Mouse (Mus musculus) spleen, adult 18-20 months (tissue): ENCODE measurements around the gene Gm37419.
A peak's percentile ranks its signal among the peaks of the same experiment; 100 is the strongest.

ENCODE experiments used
- DNase-seq, 2 experiments: peaks; one replicate each; pipeline ENCODE4 v3.0.0; 2022; ENCODE audit warnings: mixed read lengths in 2 of 2

Gene Gm37419

GRCm38 (mm10) chr16:23988466-23989208 is at the start of gene Gm37419, which contains the start of gene Bcl6:
Gene Gm37419, plus strand, starts transcription at chr16:23988482.
Gene Bcl6, minus strand, starts transcription at chr16:23988852.
- DNase-seq, result peak; percentile 71 to 80

DNA sequence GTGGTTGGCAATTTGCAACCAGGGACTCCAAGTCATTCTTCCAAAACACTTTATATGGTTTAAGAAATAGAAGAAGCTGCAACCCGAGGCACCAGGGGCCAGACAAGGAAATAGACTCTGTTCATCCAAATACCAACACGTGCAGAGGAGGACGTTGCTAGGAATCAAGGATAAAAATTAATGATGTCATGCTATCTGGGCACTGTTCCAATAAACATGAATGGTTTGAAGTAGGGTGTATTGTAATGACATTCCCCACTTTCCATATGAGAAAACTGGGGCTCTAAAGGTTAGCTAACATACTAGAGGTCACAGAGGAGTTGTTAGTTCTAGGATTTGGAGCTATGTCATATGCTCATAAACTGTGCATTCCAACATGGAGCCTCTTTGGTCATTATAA is 43.5 kb upstream of the Gm37419 start:
- no peak for DNase-seq

DNA sequence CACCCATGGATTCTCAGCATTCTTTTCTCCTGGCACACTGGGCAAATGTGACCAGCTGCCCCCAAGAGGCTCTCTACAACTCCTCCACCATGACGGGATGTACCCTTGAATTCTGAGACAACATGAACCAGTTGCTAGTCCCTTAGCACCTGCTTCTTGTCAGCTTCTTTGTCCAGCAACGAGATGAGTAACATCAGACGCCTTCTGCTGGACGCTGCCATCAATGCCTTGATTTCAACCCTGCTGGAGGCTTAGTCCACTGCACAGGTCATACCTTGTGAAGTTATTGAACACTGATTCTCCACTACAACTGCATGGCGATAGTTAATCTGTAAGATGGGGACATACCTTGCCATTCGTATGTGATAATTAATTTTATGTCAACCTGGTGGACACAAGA is 40.6 kb upstream of the Gm37419 start:
- DNase-seq, result no peak

GRCm38 (mm10) chr16:23952101-23952727 is 36.1 kb upstream of the Gm37419 start:
- no peak for DNase-seq

DNA sequence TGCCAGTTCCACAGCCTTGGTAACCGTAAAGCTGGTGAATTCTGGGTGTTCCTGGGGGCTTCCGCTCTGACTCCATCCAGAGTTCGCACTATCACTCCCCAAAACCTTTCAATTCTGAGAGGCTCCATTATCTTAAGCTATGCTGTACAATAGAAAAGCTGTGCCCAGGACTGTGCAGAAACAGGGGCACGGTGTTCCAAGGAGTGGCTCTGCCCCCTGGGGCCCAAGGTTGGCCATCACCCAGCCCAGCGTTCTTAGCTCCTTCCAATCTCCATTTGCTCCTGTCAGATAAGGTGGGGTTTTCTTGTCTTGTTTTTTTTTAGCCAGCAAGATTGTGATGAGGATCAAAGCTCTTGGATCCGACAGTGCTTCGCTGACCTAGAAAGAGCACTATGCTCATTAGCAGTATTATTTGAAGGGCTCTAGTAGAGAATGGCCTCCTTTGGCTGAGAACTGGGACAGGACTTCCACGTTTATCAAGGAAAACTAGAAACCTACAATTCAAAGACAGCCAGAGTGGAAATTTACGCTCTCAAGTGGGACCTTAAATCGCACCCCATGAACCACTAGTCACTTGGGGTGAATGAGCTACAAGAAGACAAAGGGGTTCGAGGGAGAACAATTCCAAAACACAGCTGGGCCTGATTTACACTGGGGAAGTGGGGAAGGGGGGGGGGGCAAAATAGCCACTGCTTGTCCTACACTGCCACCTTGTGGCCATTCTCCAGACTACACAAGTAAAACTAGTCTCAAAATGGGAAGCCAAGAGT is 34.9 kb upstream of the Gm37419 start:
- DNase-seq, result peak in 1 of 2 experiments; percentile 43

DNA sequence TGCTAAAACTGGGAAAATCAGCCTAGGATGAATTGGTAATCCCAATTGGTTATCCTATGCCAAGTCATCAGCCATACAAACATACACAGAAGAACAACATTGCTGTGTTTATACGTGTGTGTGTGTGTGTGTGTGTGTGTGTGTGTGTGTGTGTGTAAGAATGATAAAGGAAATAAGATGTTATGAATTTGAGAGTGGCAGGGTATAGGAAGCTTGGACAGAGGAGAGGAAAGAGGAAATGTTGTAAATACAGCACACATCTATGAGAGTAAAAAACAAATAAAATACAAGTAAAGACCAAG is 34.4 kb upstream of the Gm37419 start:
- DNase-seq, result no peak

- DNase-seq, result no peak
Measured at GRCm38 (mm10) chr16:23958938-23959337, 29.3 kb upstream of the Gm37419 start.

- no peak for DNase-seq
Measured at GRCm38 (mm10) chr16:23962401-23962800, 25.9 kb upstream of the Gm37419 start.

DNA sequence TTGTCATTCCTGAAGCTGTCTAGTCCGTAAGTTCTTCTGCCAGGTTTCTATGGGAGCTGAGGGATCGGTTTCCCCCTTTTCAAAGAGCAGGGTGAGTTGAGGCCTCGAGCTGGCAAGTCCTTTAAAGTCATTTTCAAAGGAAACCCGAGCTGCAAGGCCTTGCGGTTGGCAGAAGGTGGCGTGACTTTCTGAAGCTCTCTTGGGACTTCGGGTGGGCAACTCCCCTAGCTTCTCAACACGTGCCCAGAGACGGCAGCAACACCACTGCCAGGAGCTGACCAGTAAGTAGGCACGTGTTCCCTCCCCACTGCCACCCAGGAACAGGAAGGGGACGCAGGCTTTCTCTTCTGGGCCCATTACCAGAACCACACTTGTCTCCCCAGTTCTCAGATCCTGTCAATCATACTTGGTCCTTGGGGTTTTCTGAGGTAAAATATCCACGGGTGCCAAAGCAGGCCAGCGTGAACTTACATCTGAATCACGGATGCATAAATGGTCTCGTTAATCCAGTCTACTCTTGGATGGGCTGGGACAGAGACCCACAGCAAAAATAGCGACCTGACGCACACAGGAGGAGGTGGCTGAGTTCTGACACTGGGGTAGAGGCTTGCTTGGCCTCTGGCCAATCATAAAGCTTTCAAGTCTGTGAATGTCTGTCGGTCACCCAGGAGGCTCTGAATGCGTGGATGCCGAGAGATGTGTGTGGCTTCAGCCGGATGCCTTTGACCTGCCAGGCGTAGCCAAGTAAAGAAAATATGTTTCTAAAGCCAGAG is 24.2 kb upstream of the Gm37419 start:
- DNase-seq, result no peak

DNA sequence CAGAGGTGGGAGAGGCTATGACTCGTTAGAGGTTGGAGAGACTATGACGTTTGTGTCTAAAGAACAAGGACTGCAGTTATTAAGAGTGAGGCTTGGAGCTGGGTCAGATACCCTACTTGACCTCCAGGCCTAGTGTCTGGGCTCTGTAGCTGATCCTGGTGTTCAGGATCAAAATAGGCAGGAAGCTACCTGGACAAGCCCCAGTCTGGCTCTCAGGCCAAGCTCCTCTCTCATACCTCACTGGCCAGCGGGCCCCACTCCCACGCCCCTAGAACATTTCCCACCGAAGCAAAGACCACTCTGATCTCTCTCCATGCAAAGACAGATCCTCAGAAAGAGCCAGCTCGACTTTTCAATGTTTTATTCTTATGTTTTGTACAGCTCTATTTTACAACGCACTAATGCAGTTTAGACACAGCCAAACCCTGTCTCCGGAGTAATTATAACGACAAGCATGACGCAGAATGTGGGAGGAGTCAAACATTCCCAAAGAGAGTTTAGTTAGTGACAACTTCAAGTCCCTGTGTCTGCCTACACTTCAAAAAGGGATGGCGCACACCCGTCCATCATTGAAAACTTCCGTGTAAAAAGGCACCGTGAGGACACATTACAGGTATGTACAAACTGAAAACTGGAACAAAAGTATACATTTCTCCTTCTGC is 23.4 kb upstream of the Gm37419 start:
- no peak for DNase-seq

- no peak for DNase-seq
Measured at GRCm38 (mm10) chr16:23966066-23966465, 22.2 kb upstream of the Gm37419 start.

DNA sequence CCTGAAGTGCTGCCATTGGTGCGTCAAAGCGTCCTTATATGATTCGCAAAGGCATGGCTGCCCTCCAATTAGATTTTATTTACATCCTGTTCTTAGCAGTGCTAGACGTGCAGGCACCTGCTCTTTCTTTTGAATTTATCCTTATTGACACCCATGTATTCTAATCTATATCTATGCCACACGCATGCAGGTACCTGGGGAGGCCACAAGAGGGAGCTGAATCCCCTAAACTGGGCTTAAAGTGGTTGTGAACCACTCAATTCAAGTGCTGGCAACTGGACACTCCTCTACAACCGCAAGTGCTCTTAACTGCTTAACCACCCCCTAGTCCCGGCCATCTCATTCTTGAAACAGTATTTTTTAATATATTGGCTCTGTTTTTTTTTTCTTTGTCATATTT is 21.0 kb upstream of the Gm37419 start:
- no peak for DNase-seq

DNA sequence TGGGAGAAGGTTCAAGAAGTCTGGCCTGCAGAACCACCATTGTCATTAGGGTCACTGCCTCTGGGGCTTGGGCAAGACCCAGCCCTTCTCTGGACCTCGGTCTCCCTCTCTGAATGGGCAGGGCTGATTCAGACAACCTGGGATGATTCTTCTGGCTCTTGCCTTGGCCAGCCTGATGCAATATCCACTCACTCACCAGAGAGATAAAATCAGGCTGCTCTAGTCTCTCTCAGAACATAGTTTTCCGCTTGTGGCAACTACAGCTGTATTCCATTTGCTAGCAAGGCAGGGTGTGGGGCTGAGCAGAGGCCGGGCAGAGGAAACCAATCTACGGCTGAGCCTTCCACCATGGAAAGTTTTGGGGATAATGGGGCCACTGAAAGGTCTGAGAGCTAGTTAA is 19.4 kb upstream of the Gm37419 start:
- DNase-seq, result no peak

DNA sequence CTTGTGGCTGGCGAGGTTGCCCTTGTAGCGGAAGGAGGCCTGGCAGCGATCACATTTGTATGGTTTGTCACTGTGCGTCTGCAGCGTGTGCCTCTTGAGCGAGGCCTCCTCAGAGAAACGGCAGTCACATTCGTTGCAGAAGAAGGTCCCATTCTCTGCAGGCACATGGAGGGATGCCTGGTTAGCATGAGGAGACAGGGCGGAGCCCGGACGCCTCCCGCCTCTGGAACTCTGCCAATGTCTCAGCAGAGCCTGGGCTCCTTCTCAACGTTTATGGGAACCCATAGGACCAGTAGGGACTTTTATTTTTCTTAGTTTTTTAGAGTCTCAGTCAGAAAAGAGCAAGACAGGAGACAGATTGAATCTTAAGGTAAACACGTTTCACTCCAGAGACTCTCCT is 18.4 kb upstream of the Gm37419 start:
- no peak for DNase-seq

DNA sequence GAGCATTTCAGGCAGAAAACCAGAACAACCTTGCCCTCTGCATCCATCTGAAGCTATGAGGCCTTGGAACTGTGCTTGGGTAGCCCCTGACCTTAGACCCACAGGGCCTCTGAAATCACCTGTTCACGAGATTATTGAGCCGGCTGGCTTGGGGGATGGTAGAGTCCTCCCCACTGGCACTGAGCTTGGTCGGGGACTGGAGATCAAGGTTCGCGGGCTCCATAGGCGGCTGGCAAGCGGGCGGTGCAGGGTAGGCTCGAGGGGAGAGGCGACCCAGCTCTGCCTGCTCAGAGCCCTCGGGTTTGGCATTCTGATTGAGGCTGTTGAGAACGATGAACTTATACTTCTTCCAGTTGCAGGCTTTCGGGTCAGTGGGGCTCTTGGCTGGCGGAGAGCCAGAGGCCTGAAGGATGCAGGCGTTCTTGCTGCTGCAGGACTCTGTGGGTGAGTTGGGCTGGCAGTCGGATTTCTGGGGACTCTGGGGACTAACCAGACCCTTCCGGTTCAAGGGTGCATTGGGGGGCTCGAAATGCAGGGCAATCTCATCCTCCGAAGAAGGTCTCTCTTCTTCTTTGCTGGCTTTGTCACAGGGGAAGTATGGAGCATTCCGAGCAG is 16.0 kb upstream of the Gm37419 start:
- DNase-seq, result no peak

- DNase-seq, result no peak
Measured at GRCm38 (mm10) chr16:23972901-23973300, 15.4 kb upstream of the Gm37419 start.

- DNase-seq, result no peak
Measured at GRCm38 (mm10) chr16:23973635-23974367, 14.5 kb upstream of the Gm37419 start.

DNA sequence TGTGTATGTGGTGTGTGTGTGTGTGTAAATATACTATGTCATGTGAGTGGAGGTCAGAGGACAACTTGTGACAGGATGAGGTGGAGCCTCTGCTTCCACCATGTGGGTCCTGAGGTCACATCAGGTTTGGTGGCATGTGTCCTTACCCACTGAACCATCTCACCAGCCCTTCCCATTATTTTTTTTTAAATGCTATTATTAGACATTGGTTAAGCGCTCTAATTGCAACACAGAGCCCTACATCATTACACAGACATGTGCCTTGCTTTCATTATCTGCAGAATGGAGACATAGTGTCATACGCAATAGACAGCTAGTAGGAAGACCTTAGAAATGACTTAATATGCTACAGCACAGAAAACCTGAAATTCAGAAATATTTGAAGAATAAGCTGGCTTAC is 12.1 kb upstream of the Gm37419 start:
- DNase-seq, result no peak

GRCm38 (mm10) chr16:23977732-23978131 is 10.6 kb upstream of the Gm37419 start:
- no peak for DNase-seq

GRCm38 (mm10) chr16:23978495-23978894 is 9.8 kb upstream of the Gm37419 start:
- no peak for DNase-seq

DNA sequence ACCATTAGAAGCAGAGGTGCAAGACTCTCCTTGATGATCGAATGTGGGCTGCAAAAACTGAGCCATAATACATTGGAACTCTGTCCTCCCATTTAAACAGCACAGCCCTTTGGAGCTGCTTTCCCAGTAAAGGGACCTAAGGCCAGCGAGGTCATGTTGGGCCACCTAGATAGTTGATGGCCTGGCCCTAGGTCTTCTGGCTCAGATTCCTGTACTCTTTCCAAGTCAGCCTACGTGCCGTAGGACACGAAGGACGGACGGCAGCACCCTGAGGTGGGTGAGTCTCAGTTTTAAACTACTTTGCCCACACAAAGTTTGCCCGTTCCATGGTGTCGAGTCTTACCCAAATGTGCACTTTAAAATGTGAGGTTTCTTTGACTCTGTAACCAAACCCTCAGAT is 8.8 kb upstream of the Gm37419 start:
- DNase-seq, result no peak
